Mouse (Mus musculus): Measurements from ENCODE around the gene Col25a1. TPM values are rescaled to one million over a fixed set of nuclear protein-coding genes. Genes with fewer than 3 reads are reported as not detected.

Gene Col25a1
- 0.50 TPM for polyA plus RNA-seq (2017; shearing (Covaris generic))

GRCm38 (mm10) chr3:130131201-130131600, at the start of gene Col25a1:
Col25a1 (plus strand) TSS chr3:130131501.

GRCm38 (mm10) chr3:130617439-130617898, 486.2 kb downstream of the Col25a1 start, which contains the start of gene Etnppl:
Etnppl (plus strand) TSS chr3:130617448.

Other genes with a start within 250 kb of the Col25a1 start
- gene Casp6, start 230.1 kb upstream of the Col25a1 start, polyA plus RNA-seq (2017; shearing (Covaris generic)), result 25.0 TPM
- gene Mcub, start 161.3 kb upstream of the Col25a1 start, polyA plus RNA-seq (2017; shearing (Covaris generic)), result 16.6 TPM
- gene Sec24b, start 69.9 kb upstream of the Col25a1 start, polyA plus RNA-seq (2017; shearing (Covaris generic)), result 59.1 TPM

All from effector memory CD4-positive, alpha-beta T cell, adult 7 months (primary cell).